Mouse (Mus musculus): ENCODE measurements around the gene Habp2. TPM values are rescaled to one million over a fixed set of nuclear protein-coding genes. Genes with fewer than 3 reads are reported as not detected.

The Habp2 gene
- not detected for total RNA-seq (2021)
- long read RNA-seq, experiment 1: 0 reads
- long read RNA-seq, experiment 2: 0 reads

- H3K4me3 ChIP-seq: no peak within 1 kb of the TSS
- intact Hi-C loops (cut with DNase I): no loop called here
- no peak within 1 kb of the TSS for H3K27ac ChIP-seq
- no peak for TF ChIP-seq CTCF (IDR thresholded peaks at IDR 0.05)
- DNase-seq (ENCODE audit: extremely low spot score in 1 of 2, low spot score in 2 of 2): no peak
Observed at GRCm38 (mm10) chr19:56286866-56287265, at the start of gene Habp2. TSS of gene Habp2 (plus strand) at chr19:56287137.

DNA sequence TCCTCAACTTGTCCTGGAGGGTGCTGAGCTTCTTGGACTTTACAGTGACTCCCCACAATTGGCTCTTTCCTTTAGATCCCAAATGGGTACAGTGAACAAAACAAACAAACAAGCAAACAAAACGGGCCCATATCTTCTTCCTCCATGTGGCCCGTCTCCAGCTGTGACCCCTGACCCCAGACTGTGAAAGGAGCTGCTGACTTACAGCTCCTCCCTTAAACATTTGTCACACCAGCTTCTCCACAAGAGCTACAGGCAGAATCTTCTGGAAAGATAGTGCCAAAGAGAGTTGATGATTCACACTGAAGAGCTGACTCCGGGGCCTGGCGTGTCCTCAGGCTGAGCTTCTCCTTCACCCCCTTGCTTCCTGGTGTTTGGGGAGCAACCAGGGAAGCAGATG, 48.4 kb upstream of the Habp2 start:
- H3K27ac ChIP-seq: no peak overlapping the region
- no peak overlapping the region for H3K4me3 ChIP-seq
- intact Hi-C loops (cut with DNase I): no loop called here
- no peak for TF ChIP-seq CTCF (IDR thresholded peaks at IDR 0.05)
- no peak for DNase-seq (ENCODE audit: extremely low spot score in 1 of 2, low spot score in 2 of 2)

GRCm38 (mm10) chr19:56245201-56245600, 41.7 kb upstream of the Habp2 start:
- intact Hi-C loops (cut with DNase I): no loop called here
- DNase-seq (ENCODE audit: extremely low spot score in 1 of 2, low spot score in 2 of 2): no peak
- TF ChIP-seq CTCF (IDR thresholded peaks at IDR 0.05): no peak
- no peak overlapping the region for H3K4me3 ChIP-seq
- no peak overlapping the region for H3K27ac ChIP-seq

DNA sequence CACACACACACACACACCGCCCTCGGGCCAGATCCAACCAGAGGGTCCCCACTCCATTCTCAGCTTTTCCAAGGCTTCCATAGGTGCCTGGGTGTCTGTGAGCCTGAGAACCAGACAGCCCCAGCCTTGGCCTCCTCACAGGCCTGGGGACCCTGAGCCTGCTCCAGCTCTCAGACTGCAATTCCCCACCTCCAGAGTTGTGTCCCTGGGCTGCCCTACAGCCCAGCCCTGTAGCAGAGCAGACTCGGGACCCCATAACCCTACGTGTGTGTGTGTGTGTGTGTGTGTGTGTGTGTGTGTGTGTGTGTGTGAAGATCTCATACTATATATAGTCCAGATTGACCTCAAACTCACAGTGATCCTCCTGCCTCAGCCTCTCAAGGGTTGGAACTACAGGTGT, 34.1 kb upstream of the Habp2 start:
- Histone ChIP-seq H3K4me3 (no peak overlapping the region), H3K27ac (no peak overlapping the region)
- no peak for TF ChIP-seq CTCF (IDR thresholded peaks at IDR 0.05)
- intact Hi-C loops (cut with DNase I): no loop called here
- no peak for DNase-seq (ENCODE audit: extremely low spot score in 1 of 2, low spot score in 2 of 2)

- H3K4me3 ChIP-seq: no peak overlapping the region
- no peak for TF ChIP-seq CTCF (IDR thresholded peaks at IDR 0.05)
- intact Hi-C loops (cut with DNase I): no loop called here
- H3K27ac ChIP-seq: no peak overlapping the region
- no peak for DNase-seq (ENCODE audit: extremely low spot score in 1 of 2, low spot score in 2 of 2)
Observed at GRCm38 (mm10) chr19:56253271-56253670, 33.7 kb upstream of the Habp2 start.

GRCm38 (mm10) chr19:56254751-56255150, 32.2 kb upstream of the Habp2 start:
- Histone ChIP-seq H3K4me3 (no peak overlapping the region), H3K27ac (no peak overlapping the region)
- peak; percentile 33 for TF ChIP-seq CTCF (IDR thresholded peaks at IDR 0.05)
- DNase-seq (ENCODE audit: extremely low spot score in 1 of 2, low spot score in 2 of 2): no peak
- intact Hi-C loops (cut with DNase I): loop anchor here (1.0 kb wide), 1 partner anchor 917 kb away; no protein-coding TSS in a partner anchor

- Histone ChIP-seq H3K4me3 (no peak overlapping the region), H3K27ac (no peak overlapping the region)
- TF ChIP-seq CTCF (IDR thresholded peaks at IDR 0.05): peak; percentile 97
- intact Hi-C loops (cut with DNase I): loop anchor here (1.0 kb wide), 1 partner anchor 918 kb away; no protein-coding TSS in a partner anchor
- DNase-seq (ENCODE audit: extremely low spot score in 1 of 2, low spot score in 2 of 2): no peak
Observed at GRCm38 (mm10) chr19:56255506-56255905, 31.4 kb upstream of the Habp2 start.

GRCm38 (mm10) chr19:56256235-56256634, 30.7 kb upstream of the Habp2 start:
- intact Hi-C loops (cut with DNase I): no loop called here
- TF ChIP-seq CTCF (IDR thresholded peaks at IDR 0.05): no peak
- DNase-seq (ENCODE audit: extremely low spot score in 1 of 2, low spot score in 2 of 2): no peak
- Histone ChIP-seq H3K27ac (no peak overlapping the region), H3K4me3 (no peak overlapping the region)

DNA sequence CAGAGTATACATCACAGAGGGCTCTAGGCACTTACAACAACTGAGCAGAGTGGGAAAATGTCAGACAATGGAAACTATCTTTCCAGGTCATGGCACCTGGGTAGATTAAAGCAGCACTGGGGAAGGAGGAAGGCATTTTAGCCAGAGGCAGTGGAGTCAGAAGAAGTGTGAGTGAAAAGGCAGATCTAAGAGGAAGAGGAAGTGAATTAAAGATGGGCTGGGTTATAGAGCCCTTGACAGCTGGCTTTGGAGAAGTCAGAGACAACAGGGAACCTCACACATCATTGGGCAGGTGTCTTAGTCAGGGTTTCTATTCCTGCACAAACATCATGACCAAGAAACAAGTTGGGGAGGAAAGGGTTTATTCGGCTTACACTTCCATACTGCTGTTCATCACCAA, 30.2 kb upstream of the Habp2 start:
- TF ChIP-seq CTCF (IDR thresholded peaks at IDR 0.05): no peak
- H3K27ac ChIP-seq: no peak overlapping the region
- intact Hi-C loops (cut with DNase I): no loop called here

GRCm38 (mm10) chr19:56263696-56264095, 23.2 kb upstream of the Habp2 start:
- H3K4me3 ChIP-seq: no peak overlapping the region
- TF ChIP-seq CTCF (IDR thresholded peaks at IDR 0.05): no peak
- no peak for DNase-seq (ENCODE audit: extremely low spot score in 1 of 2, low spot score in 2 of 2)
- intact Hi-C loops (cut with DNase I): no loop called here
- H3K27ac ChIP-seq: no peak overlapping the region

More for the DNA sequence above, 30.2 kb upstream of the Habp2 start:
- no peak overlapping the region for H3K4me3 ChIP-seq
- DNase-seq (ENCODE audit: extremely low spot score in 1 of 2, low spot score in 2 of 2): no peak

DNA sequence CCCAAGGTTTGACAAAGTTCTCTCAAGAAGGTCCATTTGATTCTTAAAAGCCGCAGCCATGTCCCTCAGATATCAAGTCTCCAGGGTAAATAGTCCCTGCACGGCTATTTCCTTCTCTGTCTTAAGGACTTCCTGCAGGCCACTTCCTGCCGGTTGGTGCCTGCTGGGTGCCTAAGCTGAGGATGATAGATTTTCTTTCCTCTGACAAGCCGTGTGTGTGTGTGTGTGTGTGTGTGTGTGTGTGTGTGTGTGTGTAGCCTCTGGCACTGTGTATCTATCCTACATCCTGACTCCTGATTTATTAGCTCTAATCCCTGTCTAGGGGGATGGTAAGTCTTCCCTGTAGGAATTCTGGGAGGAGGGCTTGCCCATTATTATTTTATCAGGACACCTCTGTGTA, 22.8 kb upstream of the Habp2 start:
- TF ChIP-seq CTCF (IDR thresholded peaks at IDR 0.05): no peak
- intact Hi-C loops (cut with DNase I): no loop called here
- no peak overlapping the region for H3K27ac ChIP-seq

GRCm38 (mm10) chr19:56265149-56265548, 21.8 kb upstream of the Habp2 start:
- Histone ChIP-seq H3K27ac (no peak overlapping the region), H3K4me3 (no peak overlapping the region)
- no peak for TF ChIP-seq CTCF (IDR thresholded peaks at IDR 0.05)
- intact Hi-C loops (cut with DNase I): no loop called here
- no peak for DNase-seq (ENCODE audit: extremely low spot score in 1 of 2, low spot score in 2 of 2)

More for the DNA sequence above, 22.8 kb upstream of the Habp2 start:
- no peak for DNase-seq (ENCODE audit: extremely low spot score in 1 of 2, low spot score in 2 of 2)
- no peak overlapping the region for H3K4me3 ChIP-seq

DNA sequence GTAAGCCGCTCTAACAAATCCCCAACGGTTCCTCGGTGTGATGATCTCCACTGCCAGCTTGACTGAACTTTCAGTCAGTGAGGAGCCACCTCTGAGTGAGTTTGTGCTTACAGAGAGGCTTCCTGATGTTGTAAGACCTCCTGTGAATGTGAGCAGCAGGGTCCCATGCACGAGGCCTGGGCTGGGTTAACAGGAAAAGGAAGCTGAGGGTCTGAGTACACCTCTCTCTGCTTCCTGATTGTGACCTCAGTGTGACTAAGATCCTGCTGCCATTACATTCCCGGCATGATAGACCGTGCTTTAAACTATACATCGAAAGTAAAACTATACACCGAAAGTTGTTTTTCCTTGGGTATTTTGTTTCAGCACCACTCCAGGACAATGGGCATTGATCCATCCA, 14.9 kb upstream of the Habp2 start:
- no peak for DNase-seq (ENCODE audit: extremely low spot score in 1 of 2, low spot score in 2 of 2)
- Histone ChIP-seq H3K27ac (no peak overlapping the region), H3K4me3 (no peak overlapping the region)
- no peak for TF ChIP-seq CTCF (IDR thresholded peaks at IDR 0.05)
- intact Hi-C loops (cut with DNase I): no loop called here

All from left cerebral cortex, adult 2 months (tissue).